Mouse (Mus musculus) lung, postnatal 0 days (tissue): ENCODE data around the gene Sorcs2.

Source experiments
- CTCF ChIP-seq: IDR thresholded peaks from 2 replicates; pipeline ENCODE4 v1.5.1; 2016; ENCODE audit warnings: antibody characterized with exemption, mild to moderate bottlenecking
- EP300 ChIP-seq: IDR thresholded peaks from 2 replicates; pipeline ENCODE4 v1.6.1; 2016; ENCODE audit warnings: antibody characterized with exemption, mild to moderate bottlenecking, control low read depth

DNA sequence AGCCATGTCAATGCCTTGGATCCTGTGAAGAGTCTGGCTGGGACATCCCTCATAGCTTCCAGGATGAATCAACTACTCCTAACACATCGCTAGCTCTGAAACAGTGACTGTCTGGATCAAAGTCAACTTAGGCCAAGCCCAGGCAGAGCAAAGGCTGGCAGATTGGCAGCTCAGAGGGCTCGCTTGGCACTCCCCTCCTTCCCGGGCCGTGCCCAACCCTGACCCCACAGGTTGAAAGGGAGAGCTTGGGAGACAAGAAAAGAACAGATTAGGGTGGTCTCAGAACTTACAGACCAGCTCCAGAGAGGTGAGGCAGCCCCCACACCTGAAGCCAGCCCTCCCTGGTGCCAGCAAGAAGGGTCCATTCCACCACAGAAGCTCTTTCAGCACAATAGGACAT lies 14.5 kb downstream of the Sorcs2 start:
- no peak for TF ChIP-seq CTCF
- no peak for TF ChIP-seq EP300
